Mouse (Mus musculus) forebrain, embryonic 12.5 days (tissue): ENCODE data around the gene Scarb1. TPM values are rescaled to one million over a fixed set of nuclear protein-coding genes. Genes with fewer than 3 reads are reported as not detected.

Source experiments
- ATAC-seq: fragments of 200-750 bp; cut with Nextera tagmentation; 2 replicates; pipeline ENCODE4 v1.8.0; 2017; ENCODE audit warnings: moderate TSS enrichment; ENCODE audit not compliant: low FRiP score
- H3K27ac ChIP-seq: fragments of 300-500 bp; sonication (generic); 2 replicates; pipeline ENCODE4 v1.5.1; 2016; ENCODE audit warnings: mild to moderate bottlenecking
- H3K27me3 ChIP-seq: fragments of 300-500 bp; sonication (generic); 2 replicates; pipeline ENCODE4 v1.6.1; 2016; ENCODE audit warnings: mild to moderate bottlenecking
- H3K36me3 ChIP-seq: fragments of 300-500 bp; sonication (generic); replicated peaks from 2 replicates; pipeline ENCODE4 v1.6.1; 2016; ENCODE audit warnings: mild to moderate bottlenecking
- H3K4me1 ChIP-seq: fragments of 300-500 bp; sonication (generic); 2 replicates; pipeline ENCODE4 v1.6.1; 2016
- H3K4me2 ChIP-seq: fragments of 300-500 bp; sonication (generic); 2 replicates; pipeline ENCODE4 v1.6.1; 2016; ENCODE audit warnings: mild to moderate bottlenecking, moderate library complexity
- H3K4me3 ChIP-seq: fragments of 300-500 bp; sonication (generic); replicated peaks from 2 replicates; pipeline ENCODE4 v1.5.1; 2016; ENCODE audit warnings: mild to moderate bottlenecking
- H3K9ac ChIP-seq: fragments of 300-500 bp; sonication (generic); 2 replicates; pipeline ENCODE4 v1.6.1; 2016; ENCODE audit warnings: mild to moderate bottlenecking
- H3K9me3 ChIP-seq: fragments of 300-500 bp; sonication (generic); 2 replicates; pipeline ENCODE4 v1.6.1; 2016
- WGBS: fragments of 180-500 bp; shearing (Covaris S2); methylation state at CpG from one replicate; pipeline ENCODE4 v1.1.7; 2016; 5-methylcytosine and 5-hydroxymethylcytosine counted together
- polyA plus RNA-seq: library from polyadenylated mRNA; unstranded; fragments of >200 nt; fragmentation: Nextera tagmentation; extraction: Ambion mirVana; gene quantifications from 2 replicates; pipeline ENCODE4 v1.2.1, GENCODE M21; 2016

Gene Scarb1
- polyA plus RNA-seq, 1 experiment from 2014 or later, result 38.7 TPM

DNA sequence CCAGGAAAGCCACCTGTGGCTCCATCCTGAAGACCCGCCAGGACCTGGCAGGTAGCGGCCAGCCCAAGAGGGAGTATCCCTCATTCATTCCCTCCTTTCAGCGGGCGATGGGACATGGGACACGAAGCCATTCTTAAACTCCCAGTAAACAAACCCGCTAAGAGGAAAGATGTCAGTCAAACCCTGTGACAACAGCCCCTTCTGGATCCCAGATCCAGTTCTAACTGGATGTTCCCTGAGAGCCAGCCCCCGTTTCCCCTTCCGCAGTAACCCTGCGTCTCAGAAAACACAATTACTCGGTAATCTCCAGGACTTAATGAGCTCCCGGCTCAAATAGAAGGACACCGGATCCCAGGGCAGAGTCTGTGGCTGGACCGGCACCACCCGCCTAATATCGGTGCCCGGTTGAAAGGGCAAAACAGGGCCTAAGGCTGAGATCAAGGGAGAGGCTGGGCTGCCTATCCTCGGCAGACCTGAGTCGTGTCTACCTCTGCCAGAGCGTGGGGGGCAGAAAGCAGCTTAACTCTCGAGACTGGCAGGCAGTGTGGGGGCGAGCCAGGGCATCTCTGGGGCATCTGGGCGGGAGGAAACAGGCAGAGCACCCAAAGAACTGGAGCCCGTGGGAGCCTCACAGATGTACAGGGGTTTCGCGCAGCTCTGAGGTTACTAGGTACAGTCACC, 903 bp downstream of the Scarb1 start:
- H3K27ac ChIP-seq, result 0 out of 2 replicates have a peak overlapping the region, but pooled peaks have one; percentile 31
- peak; percentile 34 for ATAC-seq
- peak overlapping the region; percentile 63 for H3K9ac ChIP-seq
- H3K4me1 ChIP-seq, result peaks cover 36% of the 10 kb centered on the region
- peak overlapping the region; percentile 95 for H3K4me2 ChIP-seq
- no peaks in the 10 kb centered on the region for H3K9me3 ChIP-seq
- 2% methylated on average over 25 of the region's 25 CpGs for WGBS
- H3K36me3 ChIP-seq, result no peaks in the 10 kb centered on the region
- H3K27me3 ChIP-seq, result peaks cover 10% of the 10 kb centered on the region
- H3K4me3 ChIP-seq, result peak overlapping the region; percentile 63

- peaks cover 10% of the 10 kb centered on the region for H3K27me3 ChIP-seq
- peak overlapping the region; percentile 63 for H3K4me3 ChIP-seq
- peak overlapping the region; percentile 63; the same call in 1 of the 2 replicates for H3K9ac ChIP-seq
- peak overlapping the region; percentile 95 for H3K4me2 ChIP-seq
- ATAC-seq, result no peak
- no peaks in the 10 kb centered on the region for H3K36me3 ChIP-seq
- H3K4me1 ChIP-seq, result peaks cover 36% of the 10 kb centered on the region
- WGBS, result 5% methylated on average over 18 of the region's 18 CpGs
- H3K27ac ChIP-seq, result no peak overlapping the region
- H3K9me3 ChIP-seq, result no peaks in the 10 kb centered on the region
Measured at GRCm38 (mm10) chr5:125339108-125339751, 1.7 kb downstream of the Scarb1 start.

DNA sequence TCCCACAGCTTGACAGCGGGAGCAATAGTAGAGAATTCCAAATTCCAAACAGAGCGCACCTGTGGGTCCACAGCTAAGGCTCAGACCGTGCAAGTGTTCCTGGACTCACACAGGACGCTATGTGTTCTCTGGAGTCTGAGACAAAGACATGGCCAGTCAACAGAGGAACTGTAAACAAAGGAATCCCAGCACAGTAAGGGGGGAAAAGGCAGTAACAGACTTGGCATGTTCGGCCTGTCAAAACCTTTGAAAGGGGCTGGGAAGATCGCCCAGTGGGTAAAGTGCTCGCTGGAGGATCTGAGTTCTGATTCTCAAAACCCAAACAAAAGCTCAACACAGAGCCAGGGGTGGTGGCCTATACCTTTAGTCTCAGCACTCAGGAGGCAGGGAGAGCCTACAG, 3.4 kb downstream of the Scarb1 start:
- H3K36me3 ChIP-seq, result no peaks in the 10 kb centered on the region
- no peak overlapping the region for H3K9ac ChIP-seq
- no peak overlapping the region for H3K4me2 ChIP-seq
- H3K9me3 ChIP-seq, result no peaks in the 10 kb centered on the region
- peaks cover 10% of the 10 kb centered on the region for H3K27me3 ChIP-seq
- H3K4me1 ChIP-seq, result peaks cover 36% of the 10 kb centered on the region
- no peak overlapping the region for H3K4me3 ChIP-seq
- no peak for ATAC-seq
- 64% methylated on average over 7 of the region's 7 CpGs for WGBS
- no peak overlapping the region for H3K27ac ChIP-seq

GRCm38 (mm10) chr5:125337012-125337411, 3.9 kb downstream of the Scarb1 start:
- H3K9ac ChIP-seq, result no peak overlapping the region
- 46% methylated on average over 9 of the region's 9 CpGs for WGBS
- no peak overlapping the region for H3K4me2 ChIP-seq
- no peak for ATAC-seq
- no peaks in the 10 kb centered on the region for H3K9me3 ChIP-seq
- peaks cover 10% of the 10 kb centered on the region for H3K27me3 ChIP-seq
- no peak overlapping the region for H3K27ac ChIP-seq
- no peaks in the 10 kb centered on the region for H3K36me3 ChIP-seq
- no peak overlapping the region for H3K4me3 ChIP-seq
- H3K4me1 ChIP-seq, result peaks cover 36% of the 10 kb centered on the region

DNA sequence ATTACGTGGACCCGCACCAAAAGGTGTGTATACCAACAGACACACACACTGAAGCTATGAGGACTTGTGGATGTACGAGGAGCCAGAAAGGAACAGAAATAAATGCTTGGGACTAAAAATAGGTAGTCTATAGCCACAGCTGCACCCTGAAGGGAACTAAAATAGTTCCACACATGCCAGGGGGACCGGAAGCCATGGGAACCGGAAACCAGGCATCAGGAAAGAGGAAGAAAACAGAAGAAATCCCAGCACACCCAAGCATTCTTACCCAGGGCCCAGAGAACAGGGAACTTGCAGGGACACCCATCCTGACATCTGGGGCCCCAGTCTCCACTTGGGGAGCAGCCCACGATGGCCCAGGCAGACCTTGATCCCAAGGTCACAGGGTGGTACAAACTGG, 7.9 kb downstream of the Scarb1 start:
- Histone ChIP-seq H3K4me1 (peaks cover 19% of the 10 kb centered on the region), H3K4me3 (no peak overlapping the region), H3K4me2 (no peak overlapping the region), H3K9ac (no peak overlapping the region), H3K9me3 (no peaks in the 10 kb centered on the region), H3K36me3 (no peaks in the 10 kb centered on the region), H3K27ac (no peak overlapping the region), H3K27me3 (no peaks in the 10 kb centered on the region)
- no peak for ATAC-seq
- WGBS, result 89% methylated on average over 6 of the region's 6 CpGs

DNA sequence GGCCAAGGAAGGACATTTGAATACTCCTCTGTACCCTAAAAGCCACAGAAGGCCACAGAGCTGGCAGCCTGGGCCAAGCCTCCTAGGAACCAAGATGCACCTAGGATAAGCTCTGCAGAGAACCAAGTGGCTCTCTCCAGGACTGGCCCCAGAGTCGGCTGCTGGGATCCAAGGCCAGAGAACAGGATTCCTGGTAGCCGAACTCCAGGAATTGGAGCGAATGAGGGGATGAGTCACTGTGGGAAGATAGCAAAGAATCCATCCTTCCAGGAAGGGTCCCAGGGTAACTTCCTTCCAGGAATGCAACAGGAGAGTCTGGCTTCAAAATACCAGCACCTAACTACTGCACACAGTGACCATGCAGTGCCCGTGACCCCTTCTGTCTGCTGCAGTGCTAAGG, 8.6 kb downstream of the Scarb1 start:
- H3K27ac ChIP-seq, result no peak overlapping the region
- H3K4me3 ChIP-seq, result no peak overlapping the region
- H3K36me3 ChIP-seq, result no peaks in the 10 kb centered on the region
- no peak for ATAC-seq
- no peaks in the 10 kb centered on the region for H3K27me3 ChIP-seq
- H3K9me3 ChIP-seq, result no peaks in the 10 kb centered on the region
- H3K4me2 ChIP-seq, result no peak overlapping the region
- WGBS, result 95% methylated on average over 4 of the region's 4 CpGs
- H3K9ac ChIP-seq, result no peak overlapping the region
- peaks cover 18% of the 10 kb centered on the region for H3K4me1 ChIP-seq

DNA sequence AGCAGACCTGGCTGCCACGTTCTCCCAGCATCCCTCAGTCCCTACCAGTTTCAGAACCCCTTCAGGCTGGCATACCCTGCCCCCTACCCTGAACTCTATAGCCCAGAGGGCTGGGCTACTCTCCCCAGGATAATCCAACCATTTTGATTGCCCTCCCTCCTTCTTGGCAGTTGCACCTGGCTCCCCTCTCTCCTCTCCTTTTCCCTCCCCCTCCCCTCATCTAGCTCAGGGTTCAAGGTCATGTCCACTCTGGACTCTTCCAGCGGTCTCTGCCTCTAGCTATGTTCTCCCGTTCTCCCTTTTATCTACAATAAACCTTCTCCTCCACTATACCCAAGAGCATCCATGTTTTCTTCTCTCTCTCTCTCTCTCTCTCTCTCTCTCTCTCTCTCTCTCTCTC, 9.1 kb downstream of the Scarb1 start:
- Histone ChIP-seq H3K4me3 (no peak overlapping the region), H3K4me1 (peaks cover 17% of the 10 kb centered on the region), H3K9ac (no peak overlapping the region), H3K4me2 (no peak overlapping the region), H3K27me3 (no peaks in the 10 kb centered on the region), H3K27ac (no peak overlapping the region), H3K9me3 (no peaks in the 10 kb centered on the region), H3K36me3 (no peaks in the 10 kb centered on the region)
- no peak for ATAC-seq
- WGBS, result 49% methylated on average over 3 of the region's 3 CpGs

GRCm38 (mm10) chr5:125331094-125331493, 9.8 kb downstream of the Scarb1 start:
- no peak overlapping the region for H3K4me3 ChIP-seq
- peaks cover 17% of the 10 kb centered on the region for H3K4me1 ChIP-seq
- no peak overlapping the region for H3K9ac ChIP-seq
- H3K9me3 ChIP-seq, result no peaks in the 10 kb centered on the region
- ATAC-seq, result no peak
- H3K4me2 ChIP-seq, result no peak overlapping the region
- H3K27ac ChIP-seq, result no peak overlapping the region
- no peaks in the 10 kb centered on the region for H3K27me3 ChIP-seq
- 34% methylated on average over 3 of the region's 3 CpGs for WGBS
- no peaks in the 10 kb centered on the region for H3K36me3 ChIP-seq

- H3K9me3 ChIP-seq, result no peaks in the 10 kb centered on the region
- H3K9ac ChIP-seq, result no peak overlapping the region
- 78% methylated on average over 8 of the region's 8 CpGs for WGBS
- H3K4me2 ChIP-seq, result no peak overlapping the region
- H3K27ac ChIP-seq, result 0 out of 2 replicates have a peak overlapping the region, but pooled peaks have one; percentile 5
- peaks cover 17% of the 10 kb centered on the region for H3K4me1 ChIP-seq
- H3K27me3 ChIP-seq, result no peaks in the 10 kb centered on the region
- H3K36me3 ChIP-seq, result no peaks in the 10 kb centered on the region
- H3K4me3 ChIP-seq, result no peak overlapping the region
- ATAC-seq, result no peak
Measured at GRCm38 (mm10) chr5:125330656-125331055, 10.2 kb downstream of the Scarb1 start.

DNA sequence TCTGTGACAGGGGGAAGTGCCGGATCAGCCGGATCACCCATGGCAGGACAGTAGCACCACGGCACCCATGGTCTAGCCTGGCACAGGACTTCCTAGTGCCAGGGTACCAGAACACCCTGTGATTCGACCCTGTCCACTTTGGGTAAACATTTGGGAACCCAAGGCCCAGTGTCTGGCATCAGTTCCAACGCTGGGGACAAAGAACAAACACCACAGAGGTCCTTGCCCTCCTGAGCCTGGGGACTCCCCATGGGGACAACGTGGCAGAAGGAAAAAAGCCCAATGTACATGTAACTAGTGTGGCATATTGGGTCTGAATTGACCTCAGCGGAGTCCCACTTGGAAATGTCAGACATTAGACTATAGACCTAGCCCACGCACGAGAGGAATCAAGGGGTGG, 10.7 kb downstream of the Scarb1 start:
- Histone ChIP-seq H3K4me3 (no peak overlapping the region), H3K9me3 (no peaks in the 10 kb centered on the region), H3K4me1 (peaks cover 17% of the 10 kb centered on the region), H3K27me3 (no peaks in the 10 kb centered on the region), H3K4me2 (no peak overlapping the region), H3K36me3 (no peaks in the 10 kb centered on the region; the same call in 1 of the 2 replicates), H3K9ac (no peak overlapping the region), H3K27ac (no peak overlapping the region)
- ATAC-seq, result no peak
- WGBS, result 83% methylated on average over 9 of the region's 9 CpGs

DNA sequence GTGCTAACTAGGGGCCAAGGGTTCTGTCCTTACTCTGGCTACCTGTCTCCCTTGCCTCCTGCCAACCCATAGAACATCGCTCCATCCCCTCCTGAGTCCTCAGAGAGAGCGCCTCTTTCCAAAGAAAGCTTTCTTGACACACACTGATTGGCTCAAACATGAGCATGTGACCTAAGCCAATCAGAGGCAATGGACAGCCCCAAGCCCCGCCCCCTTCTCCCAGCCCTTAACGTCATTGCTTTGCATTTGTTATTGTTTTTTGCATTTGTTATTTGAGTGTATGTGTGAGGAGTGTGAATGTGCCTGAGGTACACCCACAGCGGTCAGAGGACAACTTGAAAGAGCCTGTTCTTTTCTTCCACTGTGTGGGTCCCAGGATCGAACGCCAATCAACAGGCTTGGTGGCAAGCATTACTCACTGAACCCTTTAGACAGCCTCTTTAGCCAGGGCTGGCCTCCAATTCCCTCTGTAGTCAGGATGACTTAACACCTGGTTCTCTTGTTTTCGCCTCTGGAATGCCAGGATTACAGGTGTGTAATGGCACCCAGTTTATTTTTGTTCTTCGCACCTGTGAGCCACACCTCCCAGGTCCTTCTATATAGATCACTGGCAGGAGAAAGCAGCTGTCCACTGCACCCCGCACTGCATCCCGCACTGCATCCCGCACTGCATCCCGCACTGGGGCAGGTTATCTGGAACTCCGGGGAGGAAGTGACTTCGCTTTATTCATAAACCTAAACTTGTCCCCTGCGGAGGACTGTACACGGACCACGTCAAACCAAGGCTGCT, 13.1 kb downstream of the Scarb1 start:
- Histone ChIP-seq H3K4me1 (peaks cover 23% of the 10 kb centered on the region), H3K27me3 (no peaks in the 10 kb centered on the region), H3K27ac (no peak overlapping the region), H3K4me3 (peak overlapping the region; percentile 29), H3K4me2 (peak overlapping the region; percentile 52), H3K36me3 (no peaks in the 10 kb centered on the region; the same call in 1 of the 2 replicates), H3K9me3 (no peaks in the 10 kb centered on the region), H3K9ac (0 out of 2 replicates have a peak overlapping the region, but pooled peaks have one; percentile 7)
- peak; percentile 88 for ATAC-seq
- 60% methylated on average over 18 of the region's 18 CpGs for WGBS

DNA sequence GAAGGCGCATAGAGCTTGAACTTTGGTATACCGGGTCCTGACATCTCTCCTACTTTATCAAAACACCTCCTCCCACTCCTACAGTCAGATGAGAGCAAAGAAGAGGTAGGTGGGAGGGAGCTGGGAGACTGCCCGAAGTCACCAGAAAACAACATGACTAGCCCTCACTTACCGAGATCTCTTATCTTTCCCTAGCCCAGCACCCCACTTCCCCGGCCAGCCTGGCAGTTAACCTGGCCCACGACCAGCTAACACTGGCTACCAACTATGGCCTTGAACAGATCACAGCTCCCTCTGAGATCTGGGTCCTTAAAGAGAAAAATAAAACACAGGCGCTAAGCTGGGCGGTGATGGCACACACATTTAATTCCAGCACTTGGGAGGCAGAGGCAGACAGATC, 14.5 kb downstream of the Scarb1 start:
- Histone ChIP-seq H3K4me1 (0 out of 2 replicates have a peak, but pooled peaks cover 17% of the 10 kb centered on the region), H3K9me3 (no peaks in the 10 kb centered on the region), H3K4me3 (no peak overlapping the region), H3K9ac (no peak overlapping the region), H3K36me3 (no peaks in the 10 kb centered on the region; the same call in 1 of the 2 replicates), H3K27ac (no peak overlapping the region), H3K27me3 (no peaks in the 10 kb centered on the region), H3K4me2 (no peak overlapping the region)
- ATAC-seq, result no peak
- 93% methylated on average over 8 of the region's 8 CpGs for WGBS
